Mouse (Mus musculus) gastrocnemius, postnatal 14 days (tissue): ENCODE results near the gene Mta3. TPM values are rescaled to one million over a fixed set of nuclear protein-coding genes. Genes with fewer than 3 reads are reported as not detected.
"Not testable (repeated sequence)": the region's sequence is repeated elsewhere in the genome, so short reads cannot be mapped to it uniquely, and the experiment has no call there.

Experiments
- DNase-seq: peaks from one replicate; pipeline ENCODE4 v3.0.0; 2021; ENCODE audit warnings: mixed read lengths
- intact Hi-C: fragments of 180-260 bp; cut with DNase I; formaldehyde crosslinking; loops from one replicate; pipeline ENCODE4 v1.15.1; 2025; ENCODE audit warnings: low total_unique reads
- total RNA-seq, 2 experiments: library from RNA; stranded (reverse); gene quantifications; 2 replicates each; pipeline ENCODE4 v1.2.3; 2021

Gene Mta3
- total RNA-seq, 2 experiments from 2014 or later: 10.4 to 10.8 TPM

- no peak for DNase-seq
- intact Hi-C loops: no loop called here
Observed at GRCm38 (mm10) chr17:83707372-83707771, 1.4 kb downstream of the Mta3 start.

GRCm38 (mm10) chr17:83707846-83708245, 1.9 kb downstream of the Mta3 start:
- intact Hi-C loops: no loop called here
- no peak for DNase-seq

- intact Hi-C loops: no loop called here
- no peak for DNase-seq
Observed at GRCm38 (mm10) chr17:83708256-83708655, 2.3 kb downstream of the Mta3 start.

GRCm38 (mm10) chr17:83708891-83709290, 2.9 kb downstream of the Mta3 start:
- intact Hi-C loops: no loop called here
- DNase-seq: no peak

- DNase-seq, intact Hi-C loops: not testable (repeated sequence)
Observed at GRCm38 (mm10) chr17:83709517-83709916, 3.6 kb downstream of the Mta3 start.

- no peak for DNase-seq
- intact Hi-C loops: no loop called here
Observed at GRCm38 (mm10) chr17:83710639-83711038, 4.7 kb downstream of the Mta3 start.

- no peak for DNase-seq
- intact Hi-C loops: no loop called here
Observed at GRCm38 (mm10) chr17:83712341-83712740, 6.4 kb downstream of the Mta3 start.

- no peak for DNase-seq
- intact Hi-C loops: no loop called here
Observed at GRCm38 (mm10) chr17:83720449-83720848, 14.5 kb downstream of the Mta3 start.

GRCm38 (mm10) chr17:83721157-83721556, 15.2 kb downstream of the Mta3 start:
- no peak for DNase-seq

GRCm38 (mm10) chr17:83723064-83723463, 17.1 kb downstream of the Mta3 start:
- intact Hi-C loops: no loop called here
- DNase-seq: no peak

More at GRCm38 (mm10) chr17:83721157-83721556, 15.2 kb downstream of the Mta3 start:
- intact Hi-C loops: no loop called here

GRCm38 (mm10) chr17:83726496-83726895, 20.5 kb downstream of the Mta3 start:
- intact Hi-C loops: no loop called here

GRCm38 (mm10) chr17:83727707-83728106, 21.7 kb downstream of the Mta3 start:
- intact Hi-C loops: no loop called here

More at GRCm38 (mm10) chr17:83726496-83726895, 20.5 kb downstream of the Mta3 start:
- DNase-seq: no peak

GRCm38 (mm10) chr17:83729029-83729428, 23.1 kb downstream of the Mta3 start:
- intact Hi-C loops: no loop called here
- no peak for DNase-seq

More at GRCm38 (mm10) chr17:83727707-83728106, 21.7 kb downstream of the Mta3 start:
- no peak for DNase-seq

- DNase-seq: no peak
- intact Hi-C loops: loop anchor here (10.0 kb wide), 1 partner anchor 95 kb away; the partner anchor contains the start of gene Kcng3
Observed at GRCm38 (mm10) chr17:83730123-83730522, 24.2 kb downstream of the Mta3 start.

- intact Hi-C loops: loop anchor here (10.0 kb wide), 1 partner anchor 97 kb away; the partner anchor contains the start of gene Kcng3
- peak; percentile 11 for DNase-seq
Observed at GRCm38 (mm10) chr17:83732166-83732629, 26.2 kb downstream of the Mta3 start.

- DNase-seq: peak; percentile 35
- intact Hi-C loops: loop anchor here (10.0 kb wide), 1 partner anchor 98 kb away; the partner anchor contains the start of gene Kcng3
Observed at GRCm38 (mm10) chr17:83732801-83733200, 26.8 kb downstream of the Mta3 start.

- no peak for DNase-seq
- intact Hi-C loops: loop anchor here (10.0 kb wide), 1 partner anchor 102 kb away; the partner anchor contains the start of gene Kcng3
Observed at GRCm38 (mm10) chr17:83736701-83737100, 30.7 kb downstream of the Mta3 start.

- intact Hi-C loops: loop anchor here (10.0 kb wide), 1 partner anchor 103 kb away; the partner anchor contains the start of gene Kcng3
- DNase-seq: no peak
Observed at GRCm38 (mm10) chr17:83737775-83738174, 31.8 kb downstream of the Mta3 start.

- no peak for DNase-seq
- intact Hi-C loops: no loop called here
Observed at GRCm38 (mm10) chr17:83740135-83740676, 34.2 kb downstream of the Mta3 start.

- intact Hi-C loops: no loop called here
- no peak for DNase-seq
Observed at GRCm38 (mm10) chr17:83741243-83741642, 35.3 kb downstream of the Mta3 start.

GRCm38 (mm10) chr17:83744231-83744824, 38.4 kb downstream of the Mta3 start:
- no peak for DNase-seq
- intact Hi-C loops: no loop called here
